Mouse (Mus musculus): ENCODE results near the gene Gm14137.
A peak's percentile ranks its signal among the peaks of the same experiment; 100 is the strongest.

DNA sequence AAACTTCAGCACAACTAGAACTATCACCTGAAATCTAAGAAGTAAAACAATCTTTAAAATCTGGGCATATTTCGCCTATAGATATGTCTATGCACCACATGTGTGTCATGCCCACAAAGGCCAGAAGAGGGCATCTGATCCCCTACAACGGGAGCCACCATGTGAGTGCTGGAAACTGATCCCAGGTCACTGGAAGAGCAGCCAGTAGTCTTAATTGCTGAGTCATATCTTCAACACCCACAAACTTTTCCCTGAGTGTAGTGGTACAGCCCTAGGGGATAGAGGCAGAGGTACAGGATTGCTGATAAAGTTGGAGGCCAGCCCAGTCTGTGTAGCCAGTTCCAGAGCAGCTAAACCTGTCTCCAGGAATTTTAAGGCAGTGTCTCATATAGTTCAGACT lies 29.1 kb upstream of the Gm14137 start:
- TF ChIP-seq CTCF (IDR thresholded peaks at IDR 0.05) (peak; percentile 59), EP300 (IDR thresholded peaks at IDR 0.05) (no peak)

Data from lung, postnatal 0 days (tissue).